Mouse (Mus musculus): ENCODE data around the gene Gm10985.

The Gm10985 gene

GRCm38 (mm10) chr3:53844786-53845185 lies at the start of gene Gm10985:
Gene Gm10985 (plus strand): TSS chr3:53845086.
- DNase-seq = no peak

DNA sequence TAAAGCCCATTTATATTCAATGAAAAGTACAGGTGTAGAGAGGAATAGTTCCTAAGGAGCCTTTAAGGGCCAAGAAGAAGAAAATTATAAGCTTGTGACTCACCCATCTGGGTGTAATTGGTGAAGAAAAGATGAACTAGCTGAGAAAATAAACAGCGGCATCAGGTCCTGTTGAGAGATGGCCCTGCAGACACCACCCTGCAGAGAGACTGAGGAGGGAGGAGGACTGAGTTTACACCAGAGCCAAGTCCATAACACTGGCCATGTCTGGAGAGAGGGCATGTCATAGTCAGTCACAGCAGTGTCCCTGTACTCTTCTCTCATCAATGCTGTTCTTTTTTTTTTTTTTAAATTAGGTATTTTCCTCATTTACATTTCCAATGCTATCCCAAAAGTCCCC lies 48.0 kb upstream of the Gm10985 start:
- no peak for DNase-seq

DNA sequence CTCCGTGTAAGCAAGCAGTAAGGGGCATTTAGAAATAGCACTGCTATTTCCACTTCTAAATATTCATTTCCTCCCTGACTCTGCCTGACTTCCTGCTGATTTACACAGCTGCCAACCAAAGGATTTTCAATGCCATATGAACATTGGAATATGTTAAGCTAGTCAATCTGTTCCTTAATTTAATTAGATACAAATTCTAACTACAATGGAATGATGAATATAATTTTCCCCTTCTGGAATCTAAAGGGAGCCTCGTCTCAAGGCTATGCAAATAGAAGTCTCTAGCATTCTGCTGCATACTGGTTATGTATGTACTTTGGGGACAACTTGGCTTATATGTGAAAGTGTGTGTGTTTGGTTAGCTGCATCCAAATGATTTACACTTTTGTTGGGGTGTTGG lies 45.2 kb upstream of the Gm10985 start:
- DNase-seq = no peak

- DNase-seq = no peak
Measured at GRCm38 (mm10) chr3:53813421-53813977, 31.4 kb upstream of the Gm10985 start.

DNA sequence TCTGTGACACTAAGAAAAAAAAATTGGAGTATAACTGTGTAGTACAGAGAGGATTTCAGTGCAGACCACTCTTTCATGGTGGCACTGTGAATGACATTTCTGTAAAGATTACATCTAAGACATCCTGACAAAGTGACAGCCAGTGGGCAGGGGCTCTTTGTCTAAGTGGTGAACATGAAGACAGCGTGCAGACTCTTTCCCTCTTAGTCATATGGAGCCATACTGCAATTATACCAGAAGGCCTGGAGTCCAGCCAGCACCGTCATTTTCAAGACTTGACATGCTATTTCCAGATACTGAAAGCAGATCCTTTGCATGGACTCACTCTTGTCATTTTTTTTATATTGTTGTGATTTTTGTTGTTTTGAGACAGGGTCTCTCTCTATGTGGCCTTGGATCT lies 10.6 kb upstream of the Gm10985 start:
- DNase-seq = no peak

- DNase-seq = no peak
Measured at GRCm38 (mm10) chr3:53846206-53846928, 1.5 kb downstream of the Gm10985 start.

GRCm38 (mm10) chr3:53847726-53848125 lies 2.8 kb downstream of the Gm10985 start:
- DNase-seq = no peak

DNA sequence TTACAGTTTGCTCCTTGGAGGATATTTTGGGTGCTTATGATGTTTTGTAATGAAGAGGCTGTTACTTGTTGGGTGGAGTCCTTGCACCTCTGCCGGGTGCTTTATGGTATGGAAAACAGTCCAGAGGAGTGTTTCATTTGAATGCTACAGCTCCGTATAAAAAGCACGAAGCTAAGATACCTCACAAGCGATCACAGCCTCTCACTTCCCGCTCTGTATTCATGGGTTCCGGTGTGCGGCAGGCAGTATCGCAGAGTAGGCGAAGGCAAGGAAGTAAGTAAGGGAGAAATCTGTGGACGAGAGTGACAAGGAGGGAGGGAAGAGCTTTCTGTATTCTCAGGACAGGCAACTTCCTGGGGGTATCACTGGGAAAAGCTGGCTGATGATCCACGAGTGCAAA lies 3.4 kb downstream of the Gm10985 start:
- DNase-seq = no peak

- no peak for DNase-seq
Measured at GRCm38 (mm10) chr3:53854261-53854660, 9.4 kb downstream of the Gm10985 start.

- DNase-seq = no peak
Measured at GRCm38 (mm10) chr3:53854831-53855230, 9.9 kb downstream of the Gm10985 start.

- DNase-seq = peak; percentile 96 to 97
Measured at GRCm38 (mm10) chr3:53863383-53864220, 18.7 kb downstream of the Gm10985 start, which contains the start of gene Ufm1. Gene Ufm1 (minus strand): TSS chr3:53863830.

DNA sequence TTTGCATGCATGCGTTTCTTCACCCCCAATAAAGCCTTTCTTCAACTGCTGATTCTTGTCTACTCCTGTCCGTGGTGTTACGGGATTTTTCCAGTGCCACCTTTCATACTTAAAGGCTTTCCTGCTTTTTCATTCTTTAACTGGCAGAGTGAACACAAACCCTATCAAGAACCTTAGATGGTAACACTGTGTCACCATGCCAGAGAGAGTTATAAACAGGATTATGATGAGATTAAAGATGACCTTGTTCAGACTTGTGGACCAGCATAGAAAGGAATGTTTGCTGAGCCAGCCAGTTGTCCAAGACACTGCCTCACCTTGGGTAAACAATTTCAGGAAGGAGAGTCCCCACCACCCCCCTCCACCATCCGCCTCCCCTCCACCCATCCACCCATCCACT lies 23.3 kb downstream of the Gm10985 start:
- DNase-seq = no peak

- DNase-seq = peak in 1 of 2 experiments; percentile 9
Measured at GRCm38 (mm10) chr3:53869263-53869662, 24.4 kb downstream of the Gm10985 start.

- DNase-seq = no peak
Measured at GRCm38 (mm10) chr3:53870482-53870881, 25.6 kb downstream of the Gm10985 start.

GRCm38 (mm10) chr3:53871596-53871995 lies 26.7 kb downstream of the Gm10985 start:
- DNase-seq = no peak

- no peak for DNase-seq
Measured at GRCm38 (mm10) chr3:53890619-53891540, 46.0 kb downstream of the Gm10985 start.
